Mouse (Mus musculus): ENCODE data around the gene Ifitm7.
A peak's percentile ranks its signal among the peaks of the same experiment; 100 is the strongest.
"Not testable (repeated sequence)": the region's sequence is repeated elsewhere in the genome, so short reads cannot be mapped to it uniquely, and the experiment has no call there.

Gene Ifitm7

DNA sequence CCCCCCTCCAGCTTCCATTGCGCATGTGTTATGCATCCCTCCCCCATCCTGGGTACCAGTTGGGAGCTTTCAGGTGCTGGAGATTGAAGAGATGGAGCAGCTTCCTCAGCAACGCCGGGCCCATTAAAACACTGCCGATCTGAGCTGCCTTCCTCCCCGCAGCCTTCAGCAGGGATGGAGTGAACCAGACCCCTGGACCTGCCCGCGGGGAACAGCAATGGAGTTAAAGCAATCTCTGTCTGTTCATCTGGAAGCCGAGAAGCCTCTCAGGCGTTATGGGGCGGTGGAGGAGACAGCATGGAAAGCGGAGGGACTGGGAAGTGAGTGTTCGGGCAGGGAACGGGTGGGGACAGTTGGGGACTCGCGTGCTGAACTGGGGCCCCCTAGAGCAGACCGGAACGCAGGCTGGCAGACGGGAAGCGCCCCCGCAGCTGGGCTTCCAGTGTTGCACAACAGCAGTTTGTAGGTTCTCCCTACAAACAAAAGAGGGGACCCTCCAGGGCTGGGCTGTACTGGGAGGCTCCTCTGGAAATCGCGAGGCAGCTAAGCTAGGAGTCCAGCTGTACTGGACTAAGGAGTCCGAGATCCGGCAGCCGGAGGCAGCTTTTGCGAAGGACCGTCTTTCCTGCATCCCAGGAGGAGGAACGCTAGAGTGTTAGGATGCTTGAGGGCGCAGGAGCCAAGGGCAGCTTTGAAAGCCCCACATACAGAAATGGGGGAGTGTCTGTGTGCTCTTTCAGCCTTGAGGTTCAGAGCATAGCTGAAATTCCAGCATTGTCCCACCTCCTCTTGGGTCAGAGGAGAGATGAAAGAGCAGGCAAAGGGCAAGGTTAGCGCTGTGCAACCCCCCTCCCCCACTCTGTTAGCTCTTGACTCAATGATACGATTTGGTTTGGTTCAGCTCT is at the start of gene Ifitm7, which contains the start of gene 2900011O08Rik:
Gene Ifitm7 (minus strand): TSS at position 315 of the 905 bp plus-strand sequence.
Gene 2900011O08Rik (plus strand): TSS at position 31 of the 905 bp plus-strand sequence.
- peak; percentile 74 for DNase-seq

DNA sequence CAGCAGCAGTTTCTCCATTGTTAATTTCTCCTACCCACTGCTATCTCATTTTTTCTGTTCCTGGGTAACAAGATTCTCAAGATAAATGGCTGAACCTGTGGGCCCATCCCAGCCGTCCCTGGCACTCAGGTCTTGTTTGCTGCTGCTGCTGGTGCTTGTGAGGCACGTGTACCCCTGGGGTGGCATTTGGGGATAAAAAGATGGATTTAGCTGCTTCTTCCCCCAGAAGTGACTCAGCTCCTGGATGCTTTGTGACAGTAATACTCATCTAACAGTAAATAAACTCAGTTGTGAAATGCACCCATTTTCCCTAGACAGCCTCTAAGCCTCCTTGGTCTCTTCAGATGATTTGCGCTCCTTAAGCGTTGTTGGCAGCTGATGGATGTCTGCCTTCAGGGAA is 46.4 kb upstream of the Ifitm7 start:
- DNase-seq: no peak

DNA sequence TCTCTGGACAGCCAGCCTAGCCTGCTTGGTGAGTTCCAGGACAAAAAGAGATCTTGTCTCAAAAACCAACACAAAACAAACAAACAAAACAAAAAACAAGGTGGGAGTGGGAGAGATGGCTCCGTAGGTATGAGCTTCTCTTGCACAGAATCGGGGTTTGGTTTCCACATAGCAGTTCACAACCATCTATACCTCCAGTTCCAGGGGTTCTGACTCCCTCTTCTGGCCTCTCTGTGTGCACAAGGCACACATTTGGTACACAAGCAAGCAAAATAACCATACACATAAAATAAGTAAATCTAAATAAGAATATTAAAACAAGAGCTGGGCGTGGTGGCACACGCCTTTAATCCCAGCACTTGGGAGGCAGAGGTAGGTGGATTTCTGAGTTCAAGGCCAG is 44.0 kb upstream of the Ifitm7 start:
- no peak for DNase-seq

- peak; percentile 29 for DNase-seq
Measured at GRCm38 (mm10) chr16:14029851-14030250, 43.2 kb upstream of the Ifitm7 start.

- peak; percentile 43 for DNase-seq
Measured at GRCm38 (mm10) chr16:14029072-14029471, 42.4 kb upstream of the Ifitm7 start.

- no peak for DNase-seq
Measured at GRCm38 (mm10) chr16:14025091-14025990, 38.7 kb upstream of the Ifitm7 start.

DNA sequence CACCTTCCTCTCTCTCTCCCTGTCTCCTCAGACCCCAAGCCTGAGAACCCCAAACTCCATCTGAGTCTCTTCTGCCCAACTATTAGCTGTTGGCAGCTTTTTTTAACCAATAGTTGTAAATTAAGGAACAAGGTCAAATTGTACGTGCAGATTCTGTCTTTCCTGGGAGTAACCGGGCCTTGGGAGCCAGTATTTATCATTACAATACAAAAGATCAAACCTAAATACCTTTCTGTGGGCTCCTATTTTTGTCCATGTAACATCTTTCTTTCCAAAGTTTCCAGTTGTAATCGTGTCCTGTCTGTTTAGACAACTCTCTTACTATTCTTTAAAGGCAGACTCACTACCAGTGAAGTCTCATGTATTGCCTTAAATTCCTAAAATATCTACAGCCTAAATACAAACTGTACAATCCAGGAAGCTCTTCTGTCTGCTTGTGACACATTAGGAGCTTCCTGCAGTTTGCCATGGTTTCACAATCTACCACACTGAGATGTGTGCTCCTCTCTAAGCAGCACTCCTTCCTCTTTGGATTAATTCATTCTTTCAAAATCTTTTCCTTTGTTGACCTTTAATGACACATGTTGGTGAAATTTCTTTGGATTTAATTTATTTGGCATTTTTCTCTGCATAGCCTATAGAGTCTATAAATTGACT is 34.6 kb upstream of the Ifitm7 start:
- DNase-seq: no peak

DNA sequence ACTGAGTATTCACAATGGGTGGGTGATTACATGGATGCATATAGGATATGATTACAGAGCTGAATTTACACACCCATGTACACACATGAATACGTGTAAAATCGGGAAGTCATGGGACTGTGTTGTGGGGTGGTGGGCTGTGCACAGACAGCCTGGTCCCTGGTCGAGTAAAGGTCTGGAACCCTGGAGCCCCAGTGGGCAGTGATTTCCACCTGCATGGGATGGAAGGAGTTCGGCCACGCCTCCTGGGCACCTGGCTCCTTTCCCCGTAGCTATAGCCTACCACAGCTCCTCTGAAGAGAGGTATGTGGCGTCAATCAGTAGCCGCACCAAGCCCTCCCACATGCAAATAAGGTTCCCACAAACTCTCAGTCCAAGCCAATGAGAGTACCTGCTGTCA is 30.6 kb upstream of the Ifitm7 start:
- no peak for DNase-seq

DNA sequence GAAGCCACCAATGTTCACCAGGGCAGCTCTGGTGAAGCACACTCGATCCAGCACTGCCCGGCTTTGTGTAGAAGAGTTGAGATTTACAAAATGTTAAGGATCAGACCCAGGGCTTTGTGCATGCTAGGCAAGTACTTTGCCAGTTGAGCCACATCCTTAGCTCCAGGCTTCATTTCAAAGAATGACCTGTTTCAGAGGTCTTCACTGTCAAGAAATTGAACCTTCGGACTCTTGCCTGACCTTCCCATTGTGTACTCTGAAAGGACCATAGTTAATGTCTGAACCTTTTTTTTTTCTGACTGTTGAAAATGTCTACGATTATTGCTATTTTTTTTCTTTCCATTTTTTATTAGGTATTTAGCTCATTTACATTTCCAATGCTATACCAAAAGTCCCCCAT is 23.3 kb upstream of the Ifitm7 start:
- DNase-seq: no peak

DNA sequence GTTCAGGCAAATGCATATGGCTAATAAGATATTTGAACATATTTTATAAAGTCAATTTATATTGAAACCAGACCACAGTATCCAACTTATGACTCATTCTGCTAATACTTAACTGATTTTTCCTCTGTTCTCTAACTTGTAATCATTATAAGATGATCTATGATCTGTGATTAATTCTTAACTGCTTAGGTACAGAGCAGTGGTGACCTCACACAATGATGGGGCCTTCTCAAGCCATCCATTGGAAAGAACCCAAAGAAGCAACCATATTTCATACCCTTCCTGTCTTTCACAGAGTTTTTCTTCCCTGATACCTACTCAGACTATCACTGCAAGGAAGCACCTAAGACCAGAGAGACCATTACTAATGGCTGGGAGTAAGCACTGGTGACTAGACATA is 22.0 kb upstream of the Ifitm7 start:
- no peak for DNase-seq

DNA sequence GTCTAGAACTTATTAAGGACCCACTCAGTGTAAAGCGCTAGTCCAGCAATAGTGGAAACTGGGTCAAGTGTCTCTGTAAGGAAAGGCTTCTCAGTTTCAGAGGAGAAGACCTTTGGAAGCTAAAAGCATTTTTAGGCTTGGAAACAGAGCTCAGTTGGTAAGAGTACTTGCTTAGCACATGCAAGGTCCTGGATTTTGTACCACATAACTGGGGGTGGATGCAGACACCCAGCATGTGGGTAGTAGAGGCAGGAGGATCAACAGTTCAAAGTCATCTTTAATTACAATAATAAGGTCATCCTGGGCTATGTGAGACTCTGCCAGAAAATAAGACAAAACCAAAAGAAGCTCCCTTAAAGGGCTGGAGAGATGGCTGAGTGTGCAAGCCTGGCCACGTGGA is 21.4 kb upstream of the Ifitm7 start:
- DNase-seq: no peak

DNA sequence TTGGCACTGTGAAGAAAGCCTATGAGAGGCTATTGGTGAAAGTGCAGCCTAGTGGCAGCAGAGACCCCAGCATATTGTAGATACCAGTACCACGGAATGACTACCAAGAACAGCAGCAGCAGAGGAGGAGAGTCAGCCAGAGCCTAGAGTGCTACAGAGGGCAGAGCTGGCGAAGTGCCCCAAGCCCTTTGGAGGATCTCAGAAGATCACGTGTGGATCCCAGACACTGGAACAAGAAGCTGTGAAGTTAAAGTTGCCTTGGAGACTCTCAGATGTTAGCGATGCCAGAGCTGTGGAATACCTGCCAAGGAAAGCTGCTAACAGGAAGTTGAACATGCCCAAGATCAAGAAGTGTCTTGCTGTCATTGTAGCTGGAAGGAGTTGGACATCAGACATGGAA is 18.6 kb upstream of the Ifitm7 start:
- DNase-seq: peak; percentile 12

DNA sequence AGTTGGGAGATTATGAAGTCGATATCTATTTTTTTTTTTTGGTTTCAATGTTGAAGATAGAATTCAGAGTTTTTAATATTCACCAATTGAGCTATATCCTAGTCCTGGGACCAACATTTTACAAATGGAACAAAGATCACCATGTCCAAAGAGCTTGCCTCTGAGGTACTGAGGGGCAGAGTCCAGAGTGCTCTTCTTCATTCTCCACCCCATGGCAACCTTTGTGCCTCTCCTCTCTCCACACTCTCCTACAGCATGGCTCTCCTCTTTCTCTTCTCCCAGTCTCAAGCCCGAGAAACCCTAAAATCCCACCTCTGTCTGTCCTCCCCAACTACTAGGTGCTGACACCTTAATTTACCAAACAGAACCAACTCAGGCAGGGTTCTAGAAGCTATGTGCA is 18.0 kb upstream of the Ifitm7 start:
- no peak for DNase-seq

DNA sequence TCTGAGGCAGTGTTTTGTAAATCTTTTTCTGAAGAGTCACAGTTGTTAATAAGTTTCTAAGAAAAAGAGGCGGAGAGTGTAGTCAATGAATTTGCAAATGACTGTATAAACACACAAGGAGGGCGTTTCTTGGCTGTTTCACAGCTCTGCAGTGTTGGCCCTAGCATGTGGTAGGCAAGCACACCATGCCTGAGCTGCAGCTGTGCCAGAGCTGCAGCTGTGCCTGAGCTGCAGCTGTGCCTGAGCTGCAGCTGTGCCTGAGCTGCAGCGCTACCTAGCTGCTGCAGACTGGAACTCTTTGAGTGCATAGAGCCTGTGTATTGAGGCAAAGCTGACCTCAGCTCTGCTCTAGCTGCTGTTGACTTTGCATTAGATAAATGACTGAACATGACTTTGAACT is 17.5 kb upstream of the Ifitm7 start:
- peak; percentile 31 for DNase-seq

DNA sequence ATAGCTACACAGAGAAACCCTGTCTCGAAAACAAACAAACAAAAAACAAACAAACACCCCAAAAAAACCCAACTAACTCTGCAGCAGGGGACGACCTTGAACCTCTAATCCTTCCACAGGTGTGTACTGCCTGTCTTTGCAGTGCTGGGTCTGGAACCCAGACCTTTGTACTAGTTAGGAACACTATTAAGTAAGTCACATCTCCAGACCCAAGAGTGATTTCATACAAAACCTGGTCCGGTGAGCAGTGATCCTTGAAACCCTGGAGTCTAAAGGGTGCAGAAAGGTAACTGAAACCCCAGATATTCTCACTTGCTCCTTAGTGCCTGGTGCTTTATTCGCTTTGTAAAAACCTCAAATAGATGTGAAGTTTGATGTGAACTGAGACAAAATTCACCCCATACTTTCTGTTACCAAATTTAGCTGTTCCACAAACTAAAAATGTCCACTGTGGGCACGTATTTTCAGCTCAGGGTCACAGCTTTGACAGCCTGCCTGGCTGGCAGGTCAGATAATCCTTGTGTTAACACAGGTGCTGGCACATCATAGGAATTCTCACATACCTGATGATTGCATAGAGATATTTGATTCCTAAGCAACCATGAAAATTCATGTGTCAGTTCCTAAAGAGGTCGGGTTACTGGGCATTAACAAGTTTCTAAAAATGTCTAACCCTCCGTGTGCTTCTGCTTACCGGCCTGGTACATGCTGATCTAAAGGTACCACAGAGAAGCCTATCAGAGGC is 16.9 kb upstream of the Ifitm7 start:
- DNase-seq: no peak

DNA sequence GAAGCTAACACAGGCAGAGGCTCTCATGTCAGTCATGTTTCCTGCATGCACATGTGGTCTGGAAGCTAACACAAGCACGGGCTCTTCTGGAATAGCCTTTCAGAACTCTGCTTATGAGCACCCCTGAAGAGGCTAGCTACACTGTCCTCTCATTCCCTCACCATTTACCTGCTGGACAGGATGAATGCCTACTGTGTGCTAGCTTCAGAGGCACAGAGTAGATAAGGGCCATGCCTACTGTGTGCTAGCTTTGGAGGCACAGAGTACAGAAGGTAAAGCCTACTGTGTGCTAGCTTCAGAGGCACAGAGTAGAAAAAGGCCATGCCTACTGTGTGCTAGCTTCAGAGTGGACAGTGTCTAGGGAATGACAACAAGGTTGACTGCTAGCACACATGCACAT is 7.8 kb upstream of the Ifitm7 start:
- DNase-seq: no peak

- no peak for DNase-seq
Measured at GRCm38 (mm10) chr16:13994076-13994475, 7.4 kb upstream of the Ifitm7 start.

GRCm38 (mm10) chr16:13992518-13993248 is 6.0 kb upstream of the Ifitm7 start:
- DNase-seq: no peak

GRCm38 (mm10) chr16:13986197-13986573 is 503 bp downstream of the Ifitm7 start:
- no peak for DNase-seq

- DNase-seq: no peak
Measured at GRCm38 (mm10) chr16:13983161-13983560, 3.5 kb downstream of the Ifitm7 start.

GRCm38 (mm10) chr16:13981726-13982125 is 5.0 kb downstream of the Ifitm7 start:
- DNase-seq: not testable (repeated sequence)

DNA sequence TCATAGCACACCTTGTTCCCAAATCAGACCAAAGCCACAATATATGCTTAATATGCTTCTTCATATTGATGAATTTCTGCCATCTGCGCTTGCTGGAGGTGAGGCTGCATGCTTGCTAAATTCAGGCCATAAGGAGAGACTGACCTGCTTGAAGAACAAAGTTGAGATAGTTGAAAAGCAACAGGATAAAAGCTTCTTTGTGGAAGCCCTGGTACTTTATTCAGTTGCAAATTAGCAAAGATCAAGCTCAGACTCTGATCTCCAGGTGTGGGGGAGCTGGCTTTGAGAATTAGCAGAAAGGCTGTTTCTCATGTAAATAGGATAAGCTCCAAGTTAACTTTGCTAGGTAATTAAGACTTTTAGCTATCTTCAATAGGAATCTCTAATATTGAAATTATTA is 9.7 kb downstream of the Ifitm7 start:
- DNase-seq: not testable (repeated sequence)

Measured in right cerebral cortex, adult 18-20 months (tissue).